Comparison of ENCODE assay signal across 22 mouse cellular contexts in the genomic region with DNA sequence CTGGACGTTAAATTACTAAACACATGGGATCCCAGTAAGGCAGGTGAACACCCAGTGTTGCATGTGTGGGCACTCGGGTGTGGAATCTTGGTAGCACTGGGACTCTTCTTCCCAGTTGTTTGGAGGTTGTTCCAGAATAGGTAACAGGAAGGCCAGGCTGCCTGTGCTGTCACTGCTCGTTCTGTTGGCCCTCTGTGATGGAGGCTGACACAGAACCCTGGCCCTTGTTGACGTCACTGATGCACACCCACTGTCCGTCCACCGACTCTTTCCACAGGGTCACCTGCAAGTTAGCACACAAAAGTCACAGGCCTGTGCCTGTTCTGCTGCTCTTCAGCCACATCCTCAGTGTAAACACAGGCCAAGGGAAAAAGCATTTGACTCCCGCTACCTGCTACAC. TPM values are rescaled to one million over a fixed set of nuclear protein-coding genes. Genes with fewer than 3 reads are reported as not detected.
"Had no signal": no experiment of that assay in that cellular context is flagged by ENCODE, and none has a peak within 500 bp of the region (broad histone marks: within the 10 kb centered on the region; RNA-seq: fewer than 3 reads in every experiment).

No protein-coding gene starts in this region.

- DNase-seq: liver, embryonic 13.5 days; liver, postnatal 0 days; lung, adult 2 months; lung, postnatal 14 days; lung, postnatal 36 days; right cerebral cortex, postnatal 14 days; right cerebral cortex, postnatal 4 days; spleen, adult 18-20 months; thymus, adult 18-20 months; thymus, postnatal 14 days; thymus, postnatal 36 days had no signal

- ATAC-seq: liver, postnatal 0 days; lung, postnatal 0 days; midbrain, embryonic 13.5 days; midbrain, embryonic 15.5 days had no signal

- H3K4me3 ChIP-seq: liver, embryonic 13.5 days; liver, embryonic 15.5 days; lung, embryonic 15.5 days; midbrain, embryonic 13.5 days; midbrain, embryonic 15.5 days; neural tube, embryonic 13.5 days; neural tube, embryonic 15.5 days had no signal

- H3K4me1 ChIP-seq: liver, embryonic 13.5 days; liver, embryonic 15.5 days; lung, embryonic 15.5 days; midbrain, embryonic 13.5 days; midbrain, embryonic 15.5 days; neural tube, embryonic 13.5 days; neural tube, embryonic 15.5 days had no signal

- H3K27ac ChIP-seq: liver, embryonic 13.5 days; liver, embryonic 15.5 days; lung, embryonic 15.5 days; macrophage; midbrain, embryonic 13.5 days; midbrain, embryonic 15.5 days; neural tube, embryonic 13.5 days; neural tube, embryonic 15.5 days had no signal

RNA-seq across cellular contexts. Expression of a gene that starts 8.5 kb away (rescaled TPM):
- total RNA-seq: midbrain, postnatal 0 days; monocyte, adult 5-6 weeks had no signal
- polyA plus RNA-seq: liver, embryonic 13.5 days; liver, embryonic 15.5 days; liver, postnatal 0 days; lung, embryonic 15.5 days; macrophage; midbrain, postnatal 0 days; neural tube, embryonic 11.5 days had no signal
